Mouse (Mus musculus) common myeloid progenitor, adult 5-6 weeks (primary cell): ENCODE measurements around the gene Mapk8ip3. TPM values are rescaled to one million over a fixed set of nuclear protein-coding genes. Genes with fewer than 3 reads are reported as not detected.

ENCODE experiments used
- ATAC-seq: replicated peaks from 2 replicates; pipeline ENCODE4 v1.8.0; 2016; ENCODE audit warnings: low read depth, mild to moderate bottlenecking, moderate TSS enrichment, inconsistent platforms; ENCODE audit not compliant: poor library complexity, severe bottlenecking
- total RNA-seq: library from RNA; stranded (forward); fragments of 200-1000, 187-1606 nt; gene quantifications from 2 replicates; pipeline ENCODE4 v1.2.3, GENCODE M21; 2017

Gene Mapk8ip3
- total RNA-seq, 1 experiment from 2014 or later, result 33.2 TPM

- no peak for ATAC-seq
These were observed 80.8 kb downstream of the Mapk8ip3 start for GRCm38 (mm10) chr17:24855838-24856464.

DNA sequence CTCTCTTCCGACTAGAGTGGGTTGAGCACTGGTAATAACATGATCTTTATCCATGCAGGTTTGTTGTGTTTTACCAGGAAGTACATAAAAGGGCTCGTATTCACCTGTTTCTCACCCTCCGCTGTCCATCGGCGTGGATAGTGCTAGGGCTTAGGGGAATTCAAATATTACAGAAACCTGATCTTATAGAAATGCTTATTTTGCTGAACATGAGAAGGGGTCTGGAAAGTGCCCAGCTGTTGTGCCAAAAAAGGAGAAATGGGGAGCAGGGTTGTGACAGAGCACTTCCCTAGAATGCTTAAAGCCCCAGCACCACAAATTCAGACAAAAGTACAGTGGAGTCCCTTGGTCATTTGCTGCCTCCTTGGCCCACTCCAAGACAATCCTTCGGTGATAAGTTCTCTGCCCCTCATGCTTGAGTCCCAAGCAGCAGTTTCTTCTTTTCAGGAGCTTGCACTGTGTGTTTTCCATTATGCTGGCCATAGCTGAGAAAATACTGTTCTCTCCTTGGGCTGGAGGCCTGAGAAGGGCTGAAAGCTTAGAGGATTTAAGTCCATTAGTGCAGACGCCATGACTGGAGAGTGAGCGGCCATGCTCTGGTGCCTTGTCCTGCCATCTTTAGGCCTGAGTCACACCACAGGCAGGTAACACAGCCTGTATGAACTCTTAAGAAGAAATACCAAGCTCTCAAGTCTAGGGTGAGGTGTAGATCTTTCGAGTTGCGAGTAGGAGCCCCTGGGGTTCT, 85.2 kb downstream of the Mapk8ip3 start:
- no peak for ATAC-seq

- ATAC-seq, result no peak
These were observed 86.0 kb downstream of the Mapk8ip3 start for GRCm38 (mm10) chr17:24850773-24851127.

DNA sequence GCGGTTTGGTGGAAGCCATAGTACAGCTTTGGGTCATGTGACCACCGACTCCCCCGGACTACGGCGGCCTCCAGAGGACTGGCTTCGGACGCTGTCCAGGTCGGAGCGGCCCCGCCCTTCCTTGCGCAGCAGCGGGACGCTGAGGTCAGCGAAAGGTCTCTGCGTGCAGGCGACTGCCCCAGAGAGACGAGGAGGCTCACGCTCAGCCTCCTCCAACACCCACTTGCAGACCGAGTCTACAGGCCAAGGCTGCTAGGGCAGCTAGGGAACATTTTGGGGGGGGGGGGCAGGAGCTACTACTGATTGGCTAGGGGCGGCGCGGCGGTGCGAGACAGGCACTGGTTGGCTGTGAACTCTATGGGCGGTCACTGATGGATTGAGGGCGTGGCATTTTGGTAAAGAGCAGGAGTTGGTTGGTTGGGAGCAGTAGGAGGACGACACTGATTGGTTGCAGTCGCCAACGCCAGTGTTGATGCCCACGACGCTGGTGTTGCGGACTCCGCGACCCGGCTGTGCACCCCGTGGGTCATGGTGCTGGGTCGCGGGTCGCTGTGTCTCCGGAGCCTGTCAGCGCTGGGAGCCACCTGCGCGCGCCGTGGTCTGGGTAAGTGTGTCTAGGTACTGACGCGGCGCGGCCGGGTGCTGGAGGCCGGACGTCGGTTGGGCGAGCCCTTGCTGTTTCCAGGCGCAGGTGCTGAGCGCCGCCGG, 86.6 kb downstream of the Mapk8ip3 start, which contains the start of gene Fahd1:
Gene Fahd1 (minus strand): TSS at position 300 of the 708 bp plus-strand sequence.
- ATAC-seq, result peak; percentile 93

DNA sequence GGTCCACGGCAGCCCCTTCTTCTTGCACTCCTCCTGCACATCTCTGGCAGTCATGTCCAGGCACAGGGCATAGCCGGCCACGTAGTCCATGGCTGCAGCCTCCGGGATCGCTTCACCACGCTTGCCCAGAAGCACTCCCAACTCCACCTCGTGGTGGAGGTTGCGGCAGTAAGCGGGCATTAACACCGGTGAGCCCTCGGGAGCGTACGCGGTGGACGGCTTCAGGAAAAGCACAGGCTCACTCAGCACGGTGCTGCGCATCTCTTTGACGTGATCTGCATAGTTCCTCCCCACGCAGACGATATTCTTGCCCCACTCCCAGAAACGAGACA, 87.1 kb downstream of the Mapk8ip3 start:
- ATAC-seq, result peak; percentile 52

DNA sequence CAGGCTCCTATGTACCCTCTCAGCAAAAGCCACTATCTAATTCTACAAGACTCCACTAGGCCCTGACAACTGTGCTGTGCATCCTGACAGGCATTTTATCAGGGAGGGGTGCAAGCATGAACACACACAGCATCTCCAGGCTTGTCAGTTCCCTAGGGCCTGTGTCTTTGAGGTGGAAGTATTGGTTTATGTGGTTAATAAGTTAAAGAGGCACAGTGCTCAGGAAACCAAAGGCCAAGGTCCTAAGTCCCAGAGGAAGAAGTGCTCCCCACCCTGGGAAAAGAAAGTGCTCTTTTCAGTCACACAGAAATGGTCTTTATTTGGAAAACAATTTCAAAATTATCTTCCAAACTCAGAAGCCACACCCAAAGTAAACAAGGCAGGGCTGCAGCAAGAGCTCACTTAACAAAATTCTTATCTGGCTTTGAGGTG, 88.2 kb downstream of the Mapk8ip3 start:
- ATAC-seq, result no peak

DNA sequence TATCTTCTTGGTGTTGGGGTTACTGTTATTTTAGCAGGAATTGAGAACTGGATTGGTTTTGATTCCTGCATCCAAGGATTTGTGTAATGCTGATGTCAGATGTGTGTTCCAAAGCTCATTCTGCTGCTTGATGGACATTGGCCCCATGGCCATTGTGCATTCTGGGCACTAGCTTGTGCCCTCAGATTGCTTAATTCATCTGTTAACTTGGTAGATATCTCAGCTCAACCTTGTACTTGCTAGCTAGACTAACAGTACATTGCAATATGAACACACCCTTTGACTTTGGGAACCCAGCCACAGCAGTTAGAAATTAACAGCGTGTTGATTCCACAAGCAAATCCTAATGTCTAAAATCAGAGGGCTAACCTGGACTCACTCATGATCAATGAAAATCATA, 89.4 kb downstream of the Mapk8ip3 start:
- no peak for ATAC-seq

GRCm38 (mm10) chr17:24844525-24844924, 92.3 kb downstream of the Mapk8ip3 start:
- ATAC-seq, result no peak

GRCm38 (mm10) chr17:24842631-24843030, 94.1 kb downstream of the Mapk8ip3 start:
- no peak for ATAC-seq

Other genes starting within 250 kb of the Mapk8ip3 start
- not detected in 2 replicates for gene Syngr3, start 247.0 kb downstream of the Mapk8ip3 start, total RNA-seq
- gene Gfer, start 240.8 kb downstream of the Mapk8ip3 start, total RNA-seq, result 30.9 and 44.6 TPM in 2 replicates
- 0.69 and 18.3 TPM in 2 replicates for gene Noxo1, start 240.7 kb downstream of the Mapk8ip3 start, total RNA-seq
- 43.3 and 46.1 TPM in 2 replicates for gene Tbl3, start 229.3 kb downstream of the Mapk8ip3 start, total RNA-seq
- not detected in 2 replicates for gene Rnf151, start 218.9 kb downstream of the Mapk8ip3 start, total RNA-seq
- gene Rps2, start 218.9 kb downstream of the Mapk8ip3 start, total RNA-seq, result 1,725 and 1,907 TPM in 2 replicates
- 192 and 287 TPM in 2 replicates for gene Ndufb10, start 212.5 kb downstream of the Mapk8ip3 start, total RNA-seq
- 0.50 TPM in 1 of 2 replicates, not detected in the other for gene Rpl3l, start 209.2 kb downstream of the Mapk8ip3 start, total RNA-seq
- gene Msrb1, start 200.3 kb downstream of the Mapk8ip3 start, total RNA-seq, result 41.2 and 41.7 TPM in 2 replicates
- not detected in 2 replicates for gene Hs3st6, start 184.0 kb downstream of the Mapk8ip3 start, total RNA-seq
- gene Meiob, start 132.7 kb downstream of the Mapk8ip3 start, total RNA-seq, result 0.55 TPM in 1 of 2 replicates, not detected in the other
- 21.5 and 26.7 TPM in 2 replicates for gene Hagh, start 96.8 kb downstream of the Mapk8ip3 start, total RNA-seq
- 24.6 and 25.9 TPM in 2 replicates for gene Fahd1, start 86.6 kb downstream of the Mapk8ip3 start, total RNA-seq
- not detected in 2 replicates for gene Igfals, start 71.0 kb downstream of the Mapk8ip3 start, total RNA-seq
- 35.6 and 45.6 TPM in 2 replicates for gene Nubp2, start 50.6 kb downstream of the Mapk8ip3 start, total RNA-seq
- 14.8 and 21.5 TPM in 2 replicates for gene Spsb3, start 50.3 kb downstream of the Mapk8ip3 start, total RNA-seq
- 9.2 and 22.7 TPM in 2 replicates for gene Eme2, start 41.9 kb downstream of the Mapk8ip3 start, total RNA-seq
- 21.6 and 22.0 TPM in 2 replicates for gene Mrps34, start 41.9 kb downstream of the Mapk8ip3 start, total RNA-seq
- gene Nme3, start 40.5 kb downstream of the Mapk8ip3 start, total RNA-seq, result 35.0 and 36.0 TPM in 2 replicates
- 89.7 and 100 TPM in 2 replicates for gene Jpt2, start 23.7 kb upstream of the Mapk8ip3 start, total RNA-seq
- 10.5 and 14.8 TPM in 2 replicates for gene Cramp1l, start 78.8 kb upstream of the Mapk8ip3 start, total RNA-seq
- 21.6 and 41.7 TPM in 2 replicates for gene Ift140, start 79.1 kb upstream of the Mapk8ip3 start, total RNA-seq
- not detected in 2 replicates for gene Tmem204, start 146.6 kb upstream of the Mapk8ip3 start, total RNA-seq
- 23.7 and 44.4 TPM in 2 replicates for gene Telo2, start 179.0 kb upstream of the Mapk8ip3 start, total RNA-seq
- not detected in 2 replicates for gene Ptx4, start 183.8 kb upstream of the Mapk8ip3 start, total RNA-seq
- gene Clcn7, start 196.4 kb upstream of the Mapk8ip3 start, total RNA-seq, result 4.1 and 7.3 TPM in 2 replicates
- 0.09 TPM in 1 of 2 replicates, not detected in the other for gene Ccdc154, start 225.5 kb upstream of the Mapk8ip3 start, total RNA-seq
- gene Gm38655, start 238.5 kb upstream of the Mapk8ip3 start, total RNA-seq, result not detected in 2 replicates
- 10.9 and 11.6 TPM in 2 replicates for gene BC003965, start 247.6 kb upstream of the Mapk8ip3 start, total RNA-seq